Mouse (Mus musculus): ENCODE measurements at regions not wholly inside any gene's neighbourhood (a gene's known extent, or its start where the extent isn't known, plus 50 kb on each side); places are given as distances from the start of the nearest gene placed in this dataset.

DNA sequence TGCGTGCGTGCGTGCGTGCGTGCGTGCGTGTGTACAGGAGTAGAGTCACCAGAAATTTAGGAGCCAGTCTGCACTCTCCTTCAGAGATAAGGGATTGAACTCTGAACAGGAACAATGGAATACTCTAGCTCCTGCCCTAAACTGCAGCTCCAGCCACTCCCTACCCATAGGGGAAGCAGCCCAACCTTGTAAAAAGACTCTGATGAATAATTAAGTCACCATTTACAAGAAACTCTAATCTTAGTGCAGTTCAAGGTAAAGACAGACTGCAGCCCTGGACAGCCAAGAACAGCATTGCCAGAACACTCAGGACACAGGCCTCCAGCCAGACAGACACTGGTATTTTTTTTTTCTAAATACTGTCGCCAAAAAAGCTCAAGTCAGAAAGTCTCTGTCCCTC, 198.9 kb upstream of the Trib2 start:
- no peaks in the 10 kb centered on the region for H3K36me3 ChIP-seq (ENCODE audit: control insufficient read depth, insufficient read depth, low read length)
- TF ChIP-seq POLR2A (IDR thresholded peaks at IDR 0.05; ENCODE audit: low read depth, low read length) (no peak), CTCF (IDR thresholded peaks at IDR 0.05; ENCODE audit: extremely low read depth, insufficient read length, insufficient replicate concordance, low read depth, low read length) (no peak)
- no peak overlapping the region for H3K27ac ChIP-seq (ENCODE audit: insufficient read depth, low read depth, low read length)
- H3K27me3 ChIP-seq (ENCODE audit: control insufficient read depth, insufficient read depth, low read length), result no peaks in the 10 kb centered on the region
- H3K4me1 ChIP-seq (ENCODE audit: control insufficient read depth, insufficient read depth, insufficient read length, low read length), result no peaks in the 10 kb centered on the region
- no peak overlapping the region for H3K4me3 ChIP-seq (ENCODE audit: low read depth, low read length)
- 86% methylated on average over 8 of the region's 8 CpGs for WGBS

DNA sequence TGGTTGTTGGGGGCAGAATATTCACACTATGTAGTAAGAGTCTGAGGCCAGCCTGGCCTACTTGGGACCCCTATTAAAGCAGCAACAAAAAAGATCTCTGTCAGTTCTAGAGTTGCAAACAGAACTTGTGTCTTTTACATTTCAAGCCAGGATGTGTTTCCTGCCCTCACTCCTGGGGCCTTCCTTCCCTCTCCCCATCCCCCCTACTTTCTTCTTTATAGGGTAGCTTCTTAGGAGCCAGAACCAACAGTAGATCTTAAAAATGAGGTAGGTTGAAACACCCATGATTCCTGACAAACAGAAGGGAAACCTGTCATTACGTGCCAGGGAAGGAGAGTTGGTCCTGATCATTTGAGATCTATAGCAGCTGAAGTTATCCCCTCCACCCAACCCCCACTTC, 198.0 kb upstream of the Trib2 start:
- Histone ChIP-seq H3K4me3 (ENCODE audit: low read depth, low read length) (no peak overlapping the region), H3K4me1 (ENCODE audit: control insufficient read depth, insufficient read depth, insufficient read length, low read length) (no peaks in the 10 kb centered on the region), H3K27ac (ENCODE audit: insufficient read depth, low read depth, low read length) (no peak overlapping the region), H3K27me3 (ENCODE audit: control insufficient read depth, insufficient read depth, low read length) (no peaks in the 10 kb centered on the region), H3K36me3 (ENCODE audit: control insufficient read depth, insufficient read depth, low read length) (no peaks in the 10 kb centered on the region)
- TF ChIP-seq CTCF (IDR thresholded peaks at IDR 0.05; ENCODE audit: extremely low read depth, insufficient read length, insufficient replicate concordance, low read depth, low read length) (no peak), POLR2A (IDR thresholded peaks at IDR 0.05; ENCODE audit: low read depth, low read length) (no peak)
- 88% methylated on average over 1 of the region's 1 CpGs for WGBS

DNA sequence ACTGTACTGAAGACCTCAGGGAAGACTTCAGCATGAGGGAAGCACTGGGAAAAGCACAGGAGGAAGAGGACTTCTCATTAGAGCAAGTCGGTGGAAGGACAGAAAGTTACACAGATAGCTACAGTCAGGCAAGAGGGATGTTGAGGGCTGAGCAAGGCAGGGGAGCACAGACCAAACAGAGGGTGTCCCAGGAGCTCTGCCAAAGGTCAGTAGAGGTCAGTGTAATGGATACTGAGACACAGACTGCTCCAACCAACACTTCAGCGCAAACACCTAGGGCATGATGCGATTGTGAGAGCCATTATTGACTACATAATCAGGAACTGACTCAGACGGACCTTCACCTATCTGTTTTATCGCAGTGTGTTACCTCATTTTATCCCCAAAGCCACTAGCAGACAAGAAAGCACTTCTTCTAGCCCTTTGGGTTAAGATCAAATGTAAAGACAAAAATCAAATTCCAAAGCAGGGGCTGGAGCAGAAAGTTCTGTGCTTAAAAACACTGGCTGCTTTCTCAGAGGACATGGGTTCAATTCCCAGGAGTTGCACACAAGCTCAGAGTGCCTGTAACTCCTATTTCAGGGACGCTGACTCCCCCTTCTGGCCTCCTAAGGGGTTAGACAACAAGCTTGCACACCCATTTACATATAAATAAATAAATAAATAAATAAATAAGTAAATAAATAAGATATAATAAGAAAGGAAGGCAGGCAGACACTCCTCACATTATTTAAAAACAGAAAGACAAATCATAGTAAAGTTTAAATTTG, 197.3 kb upstream of the Trib2 start:
- Histone ChIP-seq H3K27me3 (ENCODE audit: control insufficient read depth, insufficient read depth, low read length) (no peaks in the 10 kb centered on the region), H3K36me3 (ENCODE audit: control insufficient read depth, insufficient read depth, low read length) (no peaks in the 10 kb centered on the region), H3K4me3 (ENCODE audit: low read depth, low read length) (no peak overlapping the region), H3K4me1 (ENCODE audit: control insufficient read depth, insufficient read depth, insufficient read length, low read length) (no peaks in the 10 kb centered on the region), H3K27ac (ENCODE audit: insufficient read depth, low read depth, low read length) (no peak overlapping the region)
- no peak for TF ChIP-seq CTCF (IDR thresholded peaks at IDR 0.05; ENCODE audit: extremely low read depth, insufficient read length, insufficient replicate concordance, low read depth, low read length)
- TF ChIP-seq POLR2A (IDR thresholded peaks at IDR 0.05; ENCODE audit: low read depth, low read length), result no peak
- WGBS, result 75% methylated on average over 6 of the region's 6 CpGs

DNA sequence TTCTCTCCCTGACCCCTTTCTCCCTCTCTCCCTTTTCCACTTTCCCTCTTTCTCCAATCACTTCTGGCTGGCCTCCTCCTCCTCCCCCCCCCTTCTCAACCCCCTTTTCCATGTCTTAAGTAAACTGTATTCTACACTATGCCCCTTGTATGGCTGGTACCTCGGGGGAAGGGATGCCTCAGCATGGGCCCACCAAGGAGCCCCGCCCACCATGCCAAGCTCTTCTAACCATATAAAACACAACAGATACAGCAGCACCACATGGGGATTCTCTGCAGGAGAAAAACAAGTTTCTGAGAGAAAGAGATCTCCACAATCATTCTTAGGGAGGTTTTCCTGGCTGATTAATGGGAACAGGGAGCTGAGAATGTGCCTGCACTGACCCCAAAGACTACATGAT, 196.6 kb upstream of the Trib2 start:
- no peaks in the 10 kb centered on the region for H3K36me3 ChIP-seq (ENCODE audit: control insufficient read depth, insufficient read depth, low read length)
- TF ChIP-seq CTCF (IDR thresholded peaks at IDR 0.05; ENCODE audit: extremely low read depth, insufficient read length, insufficient replicate concordance, low read depth, low read length) (no peak), POLR2A (IDR thresholded peaks at IDR 0.05; ENCODE audit: low read depth, low read length) (no peak)
- no peaks in the 10 kb centered on the region for H3K4me1 ChIP-seq (ENCODE audit: control insufficient read depth, insufficient read depth, insufficient read length, low read length)
- H3K27me3 ChIP-seq (ENCODE audit: control insufficient read depth, insufficient read depth, low read length), result no peaks in the 10 kb centered on the region
- H3K27ac ChIP-seq (ENCODE audit: insufficient read depth, low read depth, low read length), result no peak overlapping the region
- WGBS, result 71% methylated on average over 2 of the region's 2 CpGs
- H3K4me3 ChIP-seq (ENCODE audit: low read depth, low read length), result no peak overlapping the region

DNA sequence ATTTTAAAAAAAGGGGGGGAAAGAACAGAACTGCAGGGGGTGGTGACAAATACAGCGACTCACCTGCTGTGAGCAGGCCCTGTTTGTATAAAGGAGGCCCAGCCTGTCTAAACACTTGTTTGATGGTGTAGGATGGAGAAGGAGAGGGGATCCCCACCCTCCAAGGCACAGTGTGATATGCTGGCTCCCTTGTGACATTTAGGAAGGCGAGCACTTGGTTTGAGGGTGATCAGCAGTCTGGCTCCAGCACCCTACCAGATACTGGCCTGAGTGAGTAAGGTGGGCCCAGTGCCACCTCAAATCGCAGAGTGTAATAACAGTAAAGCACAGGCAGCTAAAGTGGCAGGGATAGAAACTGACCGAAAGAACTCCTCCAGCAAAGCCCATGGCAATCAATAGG, 195.4 kb upstream of the Trib2 start:
- Histone ChIP-seq H3K27me3 (ENCODE audit: control insufficient read depth, insufficient read depth, low read length) (no peaks in the 10 kb centered on the region), H3K4me1 (ENCODE audit: control insufficient read depth, insufficient read depth, insufficient read length, low read length) (no peaks in the 10 kb centered on the region), H3K36me3 (ENCODE audit: control insufficient read depth, insufficient read depth, low read length) (no peaks in the 10 kb centered on the region), H3K27ac (ENCODE audit: insufficient read depth, low read depth, low read length) (no peak overlapping the region), H3K4me3 (ENCODE audit: low read depth, low read length) (no peak overlapping the region)
- WGBS, result 54% methylated on average over 4 of the region's 4 CpGs
- no peak for TF ChIP-seq CTCF (IDR thresholded peaks at IDR 0.05; ENCODE audit: extremely low read depth, insufficient read length, insufficient replicate concordance, low read depth, low read length)
- no peak for TF ChIP-seq POLR2A (IDR thresholded peaks at IDR 0.05; ENCODE audit: low read depth, low read length)

DNA sequence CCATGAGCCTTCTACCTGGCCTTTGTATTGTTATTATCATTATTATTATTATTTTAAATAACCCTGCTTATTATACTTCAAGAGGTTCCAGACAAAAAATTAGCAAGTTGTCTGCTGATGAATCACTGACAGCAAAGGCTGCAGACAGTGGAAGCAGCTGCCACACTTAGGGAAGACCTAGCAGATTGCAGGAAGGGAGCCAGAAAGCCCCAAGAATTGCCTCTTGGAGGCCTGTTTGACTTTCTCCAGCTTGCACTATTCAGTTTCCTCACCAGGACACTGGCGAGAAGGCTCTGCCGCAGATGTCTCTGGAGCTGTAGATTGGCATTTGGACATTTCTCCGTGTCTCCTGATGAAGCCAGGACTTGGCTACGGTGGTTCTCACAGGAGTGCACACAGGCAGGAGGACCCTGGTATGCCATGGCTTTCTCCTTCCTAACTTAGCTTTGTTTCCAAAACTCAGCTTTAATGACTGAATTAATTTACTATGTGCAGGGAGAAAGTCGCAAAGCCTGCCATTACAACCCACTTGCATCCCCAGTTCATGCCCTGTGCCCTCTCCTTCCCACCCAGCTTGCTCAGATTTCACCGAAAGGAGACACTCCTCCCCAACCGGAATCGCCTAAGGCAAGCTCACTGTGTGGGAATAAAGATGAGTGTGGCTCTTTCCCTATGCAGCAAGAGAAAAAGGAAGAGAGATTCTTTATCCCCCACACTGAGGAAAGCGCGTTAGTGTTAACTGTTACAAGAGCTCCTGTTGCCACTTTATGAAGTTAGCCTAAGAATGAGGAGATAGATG, 193.3 kb upstream of the Trib2 start:
- WGBS, result 81% methylated on average over 10 of the region's 10 CpGs
- TF ChIP-seq CTCF (IDR thresholded peaks at IDR 0.05; ENCODE audit: extremely low read depth, insufficient read length, insufficient replicate concordance, low read depth, low read length) (no peak), POLR2A (IDR thresholded peaks at IDR 0.05; ENCODE audit: low read depth, low read length) (no peak)

More for the DNA sequence above, 193.3 kb upstream of the Trib2 start:
- H3K27ac ChIP-seq (ENCODE audit: insufficient read depth, low read depth, low read length), result no peak overlapping the region
- no peak overlapping the region for H3K4me3 ChIP-seq (ENCODE audit: low read depth, low read length)
- no peaks in the 10 kb centered on the region for H3K4me1 ChIP-seq (ENCODE audit: control insufficient read depth, insufficient read depth, insufficient read length, low read length)
- H3K36me3 ChIP-seq (ENCODE audit: control insufficient read depth, insufficient read depth, low read length), result no peaks in the 10 kb centered on the region
- H3K27me3 ChIP-seq (ENCODE audit: control insufficient read depth, insufficient read depth, low read length), result no peaks in the 10 kb centered on the region

Data from small intestine, adult 2 months (tissue).